Mouse (Mus musculus): ENCODE data around the gene Cpxm1.

Gene Cpxm1

DNA sequence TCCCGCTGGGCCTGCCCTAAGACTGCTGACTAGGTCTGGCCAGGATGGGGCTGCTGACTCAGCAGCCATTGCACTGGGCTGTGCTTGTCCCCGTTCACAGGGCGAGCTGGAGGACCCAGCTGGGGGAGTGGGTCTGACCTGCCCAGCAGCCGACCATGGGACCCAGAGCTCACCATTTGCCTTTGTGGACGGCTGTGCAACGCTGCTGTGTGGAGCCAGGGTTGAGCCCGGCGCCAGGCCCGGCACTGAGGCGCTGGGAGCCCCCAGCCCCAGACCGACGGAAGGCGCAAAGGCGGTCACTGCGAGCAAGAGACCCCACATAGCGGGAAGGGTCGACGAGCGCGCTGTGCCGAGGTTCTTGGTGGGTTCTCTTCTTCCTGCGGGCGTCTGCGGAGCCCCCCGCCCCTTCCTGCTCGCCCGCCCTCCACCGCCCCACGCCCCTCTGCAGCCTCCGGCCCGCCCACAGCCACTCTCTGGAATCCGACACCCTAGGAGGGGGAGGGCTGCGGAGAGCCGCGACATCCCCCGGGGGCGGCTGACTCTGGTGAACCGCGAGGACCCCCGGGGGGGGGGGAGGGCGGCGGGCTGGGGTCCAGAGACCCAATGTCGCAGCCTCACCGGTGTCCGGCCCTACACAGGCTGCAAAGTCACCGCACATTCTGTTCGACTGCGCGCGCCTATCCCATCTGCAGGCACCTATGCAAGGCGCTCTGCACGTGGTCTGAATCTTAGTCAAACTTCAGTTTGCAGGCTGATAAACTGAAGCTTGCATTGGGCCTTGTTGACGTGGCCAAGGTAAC is at the start of gene Cpxm1:
TSS of gene Cpxm1 (minus strand) at position 389 of the 800 bp plus-strand sequence.
- DNase-seq (ENCODE audit: low spot score in 2 of 2), result no peak

DNA sequence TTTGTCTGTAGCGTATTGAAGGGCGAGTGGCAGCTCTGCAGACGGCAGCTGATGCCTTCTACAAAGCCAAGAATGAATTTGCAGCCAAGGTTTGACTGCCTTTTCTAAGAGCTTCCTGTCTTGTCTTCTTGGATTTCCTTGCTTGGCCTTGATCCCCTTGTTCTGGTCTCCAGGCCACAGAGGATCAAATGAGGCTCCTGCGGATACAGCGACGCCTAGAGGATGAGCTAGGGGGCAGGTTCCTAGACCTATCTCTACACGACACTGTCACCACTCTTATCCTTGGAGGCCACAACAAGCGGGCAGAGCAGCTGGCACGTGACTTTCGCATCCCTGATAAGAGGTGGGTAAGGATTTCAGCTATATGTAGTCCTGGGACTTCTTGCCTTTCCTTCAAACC is 44.8 kb upstream of the Cpxm1 start:
- DNase-seq (ENCODE audit: low spot score in 2 of 2), result no peak

DNA sequence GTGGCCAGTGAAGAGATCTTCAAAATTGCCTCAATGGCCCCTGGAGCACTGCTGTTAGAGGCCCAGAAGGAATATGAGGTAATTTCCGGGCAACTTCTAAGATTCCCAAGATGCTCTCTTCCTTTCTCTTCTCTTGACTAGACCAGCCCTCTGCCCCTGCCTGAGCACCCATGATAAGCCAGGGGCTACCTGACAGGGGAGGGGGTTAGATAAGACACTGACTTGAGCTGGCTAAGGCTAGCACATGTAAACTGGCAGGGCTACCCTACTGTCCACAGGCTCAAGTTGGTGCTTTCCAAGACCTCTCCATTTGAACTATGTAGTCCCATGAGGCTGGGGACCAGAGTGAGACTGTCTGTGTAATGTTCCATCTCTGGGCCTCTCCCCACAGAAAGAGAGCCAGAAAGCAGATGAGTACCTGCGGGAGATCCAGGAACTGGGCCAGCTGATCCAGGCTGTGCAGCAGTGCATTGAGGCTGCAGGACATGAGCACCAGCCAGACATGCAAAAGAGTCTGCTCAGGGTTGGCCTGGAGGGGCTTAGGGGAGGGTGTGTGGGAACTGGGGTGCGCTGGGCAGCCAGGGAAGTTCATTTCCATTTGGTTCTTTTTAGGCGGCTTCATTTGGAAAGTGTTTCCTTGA is 42.6 kb upstream of the Cpxm1 start:
- DNase-seq (ENCODE audit: low spot score in 2 of 2), result no peak

DNA sequence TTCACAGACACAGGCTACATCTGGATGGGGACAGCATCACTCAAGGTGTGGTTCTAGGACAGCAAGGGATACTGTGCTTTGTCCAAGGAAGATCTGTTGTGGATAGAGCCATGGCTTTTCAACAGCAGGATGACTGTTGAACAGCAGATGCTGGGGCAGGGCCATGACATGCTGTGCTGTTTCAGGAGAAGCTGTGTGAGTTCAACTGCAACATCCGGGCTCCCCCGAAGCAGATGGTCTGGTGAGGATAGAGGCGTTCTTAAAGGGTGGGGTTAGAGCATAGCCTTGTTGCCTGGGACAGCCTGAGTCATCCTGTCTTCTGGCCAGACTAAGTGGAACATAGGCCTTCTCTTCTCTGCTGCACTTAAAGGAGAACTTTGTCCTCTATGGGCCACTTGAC is 41.5 kb upstream of the Cpxm1 start:
- no peak for DNase-seq (ENCODE audit: low spot score in 2 of 2)

DNA sequence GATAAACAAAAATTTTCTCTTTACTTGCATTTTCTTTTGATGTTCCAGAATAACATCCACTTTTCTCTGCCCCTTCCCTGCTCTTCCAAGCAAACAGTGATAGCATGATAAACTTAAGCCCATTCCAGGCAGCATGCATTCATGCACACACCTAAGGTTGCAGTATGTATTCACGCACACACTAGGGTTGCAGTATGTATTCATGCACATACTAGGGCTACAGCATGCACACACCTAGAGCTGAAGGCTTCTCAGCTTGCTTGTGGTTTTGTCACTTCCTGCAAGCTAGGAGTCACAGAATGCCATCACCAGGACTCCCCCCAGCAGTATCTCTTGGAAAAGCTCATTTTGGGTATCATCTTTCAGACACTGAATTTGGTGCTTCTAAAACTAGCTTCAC is 39.4 kb upstream of the Cpxm1 start:
- DNase-seq (ENCODE audit: low spot score in 2 of 2), result no peak

DNA sequence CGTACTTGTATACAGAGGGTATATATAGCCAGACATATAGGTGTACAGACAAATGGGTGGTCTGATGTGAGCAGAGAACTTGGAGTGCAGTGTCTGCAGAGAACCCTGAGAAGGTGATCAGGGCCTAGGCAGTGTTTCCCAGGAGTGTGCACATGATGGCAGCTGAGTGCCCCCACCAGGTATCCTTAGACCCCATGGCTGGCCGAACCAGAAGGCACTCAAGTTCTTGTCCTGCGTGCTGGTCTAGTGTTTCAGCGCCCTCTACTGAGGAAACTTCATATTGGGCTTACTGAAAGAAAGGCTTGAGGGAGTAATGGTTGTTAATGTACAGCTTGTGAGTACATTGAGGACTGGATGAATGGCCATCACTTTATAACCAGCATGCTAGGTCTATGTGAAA is 35.8 kb upstream of the Cpxm1 start:
- DNase-seq (ENCODE audit: low spot score in 2 of 2), result no peak

DNA sequence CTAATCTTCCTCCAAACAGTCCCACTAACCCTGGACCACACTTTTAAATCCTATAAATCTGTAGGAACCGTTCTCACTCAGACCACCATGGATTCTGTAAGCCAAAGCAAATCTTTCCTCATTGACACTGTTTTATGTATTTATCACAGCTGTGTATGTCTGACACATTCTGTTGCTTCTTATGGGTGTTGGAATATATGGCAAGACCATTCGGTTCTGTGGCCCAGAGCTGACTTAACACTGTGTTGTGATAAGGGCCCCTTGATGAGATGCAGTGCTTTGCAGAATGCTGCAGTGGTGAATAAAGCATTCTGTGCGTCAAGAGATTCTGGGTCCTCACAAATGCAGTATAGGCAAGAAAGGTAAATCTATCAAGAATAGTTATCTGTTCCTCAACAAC is 34.8 kb upstream of the Cpxm1 start:
- DNase-seq (ENCODE audit: low spot score in 2 of 2), result no peak

DNA sequence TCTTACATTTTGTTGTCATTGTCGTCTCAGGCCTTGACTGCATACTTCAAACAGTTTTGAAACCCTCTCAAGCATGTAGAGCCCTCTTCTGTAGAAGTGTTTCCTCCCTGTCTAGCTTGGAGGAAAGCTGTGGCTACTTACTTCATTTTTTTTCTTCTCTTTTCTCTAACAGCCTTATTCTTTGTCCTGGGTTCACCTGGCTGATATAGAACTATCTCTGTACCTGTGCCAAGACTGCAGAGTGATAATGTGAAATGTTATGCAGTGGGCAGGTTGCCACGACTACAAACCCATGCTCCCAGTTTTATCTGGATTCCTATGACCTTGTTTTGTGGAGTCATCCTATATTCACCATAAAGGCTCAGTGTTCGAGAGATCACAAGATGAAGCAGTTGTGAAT is 33.1 kb upstream of the Cpxm1 start:
- no peak for DNase-seq (ENCODE audit: low spot score in 2 of 2)

DNA sequence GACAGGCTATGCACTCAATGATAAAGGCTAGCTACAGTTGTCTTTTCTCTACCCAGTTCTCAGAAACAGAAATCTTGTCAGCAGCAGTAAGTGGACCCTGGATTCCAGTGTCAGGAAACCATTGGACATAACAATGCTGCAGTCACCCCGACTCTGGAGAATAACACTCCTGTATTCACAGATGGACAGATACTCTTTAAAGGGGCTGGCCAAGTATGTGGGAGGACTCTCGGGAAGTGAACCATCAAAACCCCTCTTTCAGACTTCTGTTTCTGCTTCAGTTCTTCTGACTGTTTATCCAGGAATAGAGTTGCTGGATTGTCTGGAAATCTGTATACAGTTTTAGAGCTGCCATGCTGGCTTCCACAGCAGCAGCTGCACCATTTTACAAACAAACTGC is 32.5 kb upstream of the Cpxm1 start:
- DNase-seq (ENCODE audit: low spot score in 2 of 2), result no peak

DNA sequence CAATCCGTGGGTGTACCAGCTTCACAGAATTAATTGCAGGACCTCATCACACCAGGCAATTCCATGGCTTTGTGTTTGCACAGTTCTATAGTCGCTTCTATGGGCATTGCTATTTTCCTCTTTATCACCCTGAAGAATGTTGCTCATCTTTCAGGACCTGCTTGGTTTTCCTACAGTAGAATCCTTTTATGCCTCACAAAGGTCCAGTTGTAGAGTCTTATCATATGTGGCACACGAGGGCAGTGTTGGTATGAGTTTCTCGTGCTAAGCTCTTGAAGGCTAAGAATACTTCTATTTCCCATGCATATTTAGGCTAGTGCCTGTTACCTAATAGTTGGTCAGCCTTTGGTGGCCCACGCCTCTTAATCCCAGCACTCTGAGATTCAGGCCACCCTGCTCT is 27.7 kb upstream of the Cpxm1 start:
- DNase-seq (ENCODE audit: low spot score in 2 of 2), result no peak

DNA sequence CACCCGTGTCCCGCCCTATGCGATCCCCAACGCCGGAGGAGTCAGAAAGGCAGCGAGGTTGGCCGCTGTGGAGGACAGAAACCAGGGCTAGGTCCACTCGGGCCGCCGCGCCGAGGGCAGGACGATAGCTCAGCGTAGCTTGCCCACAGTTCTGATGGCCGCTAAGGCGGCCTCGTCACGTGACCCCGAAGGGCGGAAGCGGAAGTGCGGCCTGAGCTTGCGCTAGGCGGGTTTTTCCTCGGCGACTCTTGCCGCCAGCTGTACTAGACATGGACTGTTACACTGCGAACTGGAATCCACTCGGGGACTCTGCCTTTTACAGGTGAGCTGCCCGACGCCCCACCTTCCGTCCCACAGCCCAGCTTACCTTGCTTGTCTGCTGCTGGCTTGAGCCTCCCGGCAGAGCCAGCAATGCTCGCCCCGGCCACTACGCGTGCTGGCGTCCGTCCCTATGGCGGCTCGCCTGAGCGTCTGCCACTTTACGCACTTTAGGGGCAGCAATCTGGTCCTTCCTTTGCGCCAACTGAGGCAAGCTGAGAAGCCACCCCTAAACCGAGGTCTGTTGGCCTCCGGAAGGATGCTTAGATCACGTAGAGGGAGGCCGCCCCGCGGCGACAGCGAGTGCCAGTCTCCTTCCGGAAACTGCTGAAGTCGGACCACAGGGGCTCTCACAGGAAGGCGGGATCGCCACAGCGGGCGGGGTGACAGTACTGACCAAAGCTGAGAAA is 26.9 kb upstream of the Cpxm1 start, which contains the start of the genes Vps16 and Pced1a:
TSS of gene Vps16 (plus strand) at position 214 of the 728 bp plus-strand sequence.
TSS of gene Pced1a (minus strand) at position 576 of the 728 bp plus-strand sequence.
- peak; percentile 83 to 90 for DNase-seq (ENCODE audit: low spot score in 2 of 2)

DNA sequence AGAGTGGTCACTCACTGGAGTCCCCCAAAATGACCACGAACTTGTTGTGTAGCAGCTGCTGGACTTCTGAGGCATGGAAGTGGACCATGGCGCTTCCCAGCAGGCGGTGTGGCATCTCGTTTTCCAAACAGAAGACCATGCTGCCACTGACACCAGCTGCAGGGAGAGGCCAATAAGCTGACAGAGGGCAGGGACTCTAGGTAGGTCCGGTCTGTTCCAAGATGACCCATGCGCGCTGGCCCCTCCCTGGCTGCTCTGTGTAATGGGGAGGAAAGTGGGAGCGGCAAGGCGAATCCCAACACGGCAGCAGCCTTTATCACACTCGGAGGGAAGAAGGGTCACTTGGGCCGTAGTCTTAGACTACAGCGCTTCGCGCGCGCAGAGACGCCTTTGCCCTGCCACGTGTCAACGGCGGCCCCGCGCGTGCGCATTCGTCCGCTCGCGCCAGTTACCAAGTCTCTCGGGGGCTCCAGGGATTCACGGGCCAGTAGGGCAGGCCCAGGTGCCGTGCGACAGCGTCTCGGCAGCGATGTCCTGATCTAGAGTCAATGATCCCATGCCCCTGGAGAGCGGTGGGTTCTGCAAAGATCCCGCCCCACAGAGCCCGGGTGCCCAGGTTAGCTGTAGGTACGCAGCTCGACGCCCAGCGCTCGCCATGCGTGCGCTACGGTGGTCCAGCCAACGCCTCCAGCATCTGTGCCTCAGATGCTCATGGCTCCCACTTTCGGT is 26.2 kb upstream of the Cpxm1 start:
- DNase-seq (ENCODE audit: low spot score in 2 of 2), result peak; percentile 69 to 76

DNA sequence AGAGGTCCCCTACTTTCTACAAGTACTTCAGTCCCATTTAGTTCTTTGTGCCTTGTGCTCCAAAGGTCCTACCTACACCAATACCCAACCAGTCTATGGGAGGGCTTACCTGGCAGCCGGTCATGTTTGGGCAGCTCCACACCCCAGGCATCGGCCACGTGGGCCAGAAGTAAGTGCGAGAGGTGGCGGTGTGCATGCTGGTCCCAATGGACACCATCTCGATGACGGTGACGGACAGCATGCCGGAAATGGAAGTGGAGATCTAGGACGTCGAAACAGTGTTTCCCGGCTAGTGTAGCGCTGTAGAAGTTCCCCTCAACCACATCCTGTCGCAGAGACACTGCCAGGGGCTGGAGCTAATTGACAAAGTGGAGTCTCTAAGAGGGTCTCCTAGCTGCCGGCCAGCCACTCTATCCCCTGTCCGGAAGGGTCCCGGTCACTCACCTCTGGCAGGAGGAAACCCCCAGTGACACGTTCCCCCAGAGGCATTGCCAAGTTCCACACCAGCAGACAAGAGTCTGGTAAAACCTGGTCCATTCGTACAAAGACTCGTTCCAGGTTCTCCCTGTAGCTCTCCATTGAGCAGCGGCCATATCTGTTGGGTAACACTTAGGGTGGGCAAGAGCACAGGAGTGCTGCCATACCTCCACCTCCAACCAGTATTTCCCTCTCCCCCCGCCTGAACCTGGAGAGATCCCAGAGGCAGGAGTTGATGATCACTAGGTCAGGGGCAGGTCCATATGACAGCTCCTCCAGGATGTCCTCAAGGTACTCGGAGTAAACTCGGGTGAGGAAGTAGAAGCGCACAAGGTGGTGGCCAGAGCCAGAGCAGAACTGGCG is 24.6 kb upstream of the Cpxm1 start:
- DNase-seq (ENCODE audit: low spot score in 2 of 2), result no peak

DNA sequence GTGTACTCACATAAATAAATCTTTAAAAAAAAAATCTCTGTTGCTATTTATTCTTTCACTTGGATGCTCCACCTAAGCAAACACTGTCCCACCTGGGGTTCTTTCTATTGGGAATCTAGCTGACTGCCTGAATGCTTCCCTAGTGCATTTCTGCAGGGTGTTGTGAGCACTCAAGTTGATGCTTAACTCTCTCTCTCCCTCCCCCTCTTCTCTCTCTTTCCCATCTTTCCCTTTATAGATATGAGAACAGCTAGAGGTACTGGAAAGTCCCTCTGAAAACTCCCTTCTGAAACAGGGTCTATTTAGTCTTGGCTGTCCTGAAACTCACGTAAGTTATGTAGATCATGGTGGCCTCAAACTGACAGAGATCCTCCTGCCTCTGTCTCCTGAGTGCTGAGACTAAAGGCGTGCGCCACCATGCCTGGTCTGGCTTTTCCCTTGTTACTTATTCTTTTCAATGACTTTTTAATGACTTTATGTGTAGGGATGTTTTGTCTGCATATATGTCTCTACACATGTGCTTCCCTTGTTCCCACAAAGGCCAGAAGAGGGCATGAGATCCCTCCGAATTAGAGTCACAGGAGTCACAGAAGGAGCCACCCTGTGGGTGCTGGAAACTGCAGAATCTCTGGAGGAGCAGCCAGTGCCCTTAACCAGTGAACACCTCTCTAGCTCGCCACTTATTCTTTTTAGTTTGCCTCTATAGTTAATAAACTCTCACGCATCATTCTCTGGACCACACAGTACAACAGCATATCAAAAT is 16.9 kb upstream of the Cpxm1 start:
- no peak for DNase-seq (ENCODE audit: low spot score in 2 of 2)

DNA sequence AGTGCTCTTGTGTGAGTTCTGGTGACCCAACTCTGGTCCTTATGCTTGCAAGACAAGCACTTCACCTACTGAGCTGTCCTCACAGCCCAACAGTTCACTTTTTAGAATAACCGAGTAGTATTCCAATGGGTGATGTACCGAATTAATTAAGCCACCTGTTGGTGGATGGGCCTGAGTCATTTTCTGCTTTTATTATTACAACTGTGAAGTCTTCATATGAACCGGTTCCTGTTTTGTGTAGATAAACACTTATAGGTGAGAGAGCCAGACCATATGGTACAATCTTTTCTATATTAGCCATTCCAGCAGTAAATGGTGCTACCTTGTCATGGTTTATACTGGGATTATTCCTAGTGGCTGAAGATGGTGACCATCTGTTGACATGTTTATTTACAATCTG is 15.4 kb upstream of the Cpxm1 start:
- DNase-seq (ENCODE audit: low spot score in 2 of 2), result no peak

DNA sequence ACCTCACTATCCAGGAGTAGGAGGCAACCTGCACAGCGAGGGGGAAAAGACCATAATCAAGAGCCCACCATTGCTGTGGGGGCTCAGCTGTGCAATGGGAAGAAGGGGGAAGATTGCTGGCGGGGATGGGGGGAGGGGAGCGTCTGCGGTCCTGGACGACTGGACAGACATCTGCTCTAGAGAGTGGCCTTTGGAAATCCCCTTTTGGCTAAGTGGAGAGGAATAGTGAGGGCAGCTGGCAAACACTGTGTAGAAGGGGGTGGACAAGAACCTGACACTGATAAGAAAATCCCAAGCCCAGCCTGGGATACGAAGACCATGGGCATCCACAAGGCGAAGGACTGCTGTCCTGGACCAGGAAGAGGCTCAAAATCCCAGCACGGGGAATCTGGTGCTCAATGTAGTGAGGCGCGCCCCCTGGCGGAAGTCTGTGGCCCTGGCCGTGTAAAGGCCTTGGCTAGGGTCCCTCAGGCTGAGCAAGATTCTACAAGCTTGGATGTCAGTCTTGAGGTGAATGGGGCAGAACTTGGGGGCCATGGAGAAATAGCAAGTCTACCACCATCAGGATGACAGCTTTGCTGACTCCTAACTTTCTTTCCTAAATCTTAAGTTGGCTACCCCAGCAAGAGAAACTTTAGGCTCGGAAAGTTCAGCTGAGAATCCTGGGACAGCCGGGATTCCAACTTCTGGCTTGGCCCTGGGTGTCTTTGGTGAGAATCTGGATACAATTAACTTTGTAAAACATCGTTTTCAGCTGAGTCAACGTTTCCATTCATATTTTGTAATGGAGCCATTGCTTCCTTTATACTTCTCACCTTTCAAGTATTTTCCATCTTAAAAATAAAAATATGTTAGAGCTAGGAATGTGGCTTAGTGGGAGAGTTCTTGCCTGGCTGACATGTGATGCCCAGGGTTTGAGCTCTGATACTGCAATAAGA is 14.5 kb upstream of the Cpxm1 start:
- DNase-seq (ENCODE audit: low spot score in 2 of 2), result peak in 1 of 2 experiments; percentile 70

DNA sequence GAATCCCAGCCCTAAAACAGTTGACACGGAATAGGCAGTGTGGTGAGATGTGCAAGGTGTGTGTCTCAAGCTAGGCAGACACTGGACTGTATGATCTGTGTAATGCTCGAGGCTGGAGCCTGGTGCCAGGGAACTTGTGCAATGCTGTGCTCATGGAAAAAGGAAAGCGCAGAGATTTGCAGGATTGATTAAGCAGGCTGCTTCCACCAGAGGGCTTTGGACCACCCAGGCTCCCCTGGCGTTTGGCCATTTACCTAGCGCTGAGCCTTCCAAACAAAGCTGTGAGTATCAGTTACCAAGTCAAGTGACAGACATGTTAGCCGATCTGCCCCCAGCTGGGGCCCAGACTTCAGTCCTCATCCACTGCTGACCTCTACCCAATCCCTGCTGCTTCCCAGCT is 10.8 kb upstream of the Cpxm1 start:
- no peak for DNase-seq (ENCODE audit: low spot score in 2 of 2)

DNA sequence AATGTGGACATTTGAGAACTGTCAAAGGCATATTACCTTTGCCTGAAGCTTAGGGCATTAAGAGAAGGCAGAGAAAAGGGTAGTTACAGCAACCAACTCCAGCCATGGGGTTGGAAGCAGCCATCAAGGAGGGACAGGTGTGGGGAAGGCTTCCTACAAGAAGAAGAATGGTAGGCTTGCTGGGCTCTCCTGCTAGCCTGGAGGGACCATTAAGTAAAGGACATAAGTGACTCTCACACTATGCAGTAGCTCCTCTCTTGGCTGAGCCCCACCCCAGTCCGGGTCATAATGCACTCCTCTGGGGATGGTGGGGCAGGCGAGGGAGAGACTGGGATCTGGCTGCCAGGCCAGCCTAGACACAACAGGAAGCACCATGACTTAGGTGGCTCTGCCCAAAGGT is 8.8 kb upstream of the Cpxm1 start, which contains the start of gene Tmem239:
TSS of gene Tmem239 (plus strand) at position 301 of the 400 bp plus-strand sequence.
- DNase-seq (ENCODE audit: low spot score in 2 of 2), result no peak

DNA sequence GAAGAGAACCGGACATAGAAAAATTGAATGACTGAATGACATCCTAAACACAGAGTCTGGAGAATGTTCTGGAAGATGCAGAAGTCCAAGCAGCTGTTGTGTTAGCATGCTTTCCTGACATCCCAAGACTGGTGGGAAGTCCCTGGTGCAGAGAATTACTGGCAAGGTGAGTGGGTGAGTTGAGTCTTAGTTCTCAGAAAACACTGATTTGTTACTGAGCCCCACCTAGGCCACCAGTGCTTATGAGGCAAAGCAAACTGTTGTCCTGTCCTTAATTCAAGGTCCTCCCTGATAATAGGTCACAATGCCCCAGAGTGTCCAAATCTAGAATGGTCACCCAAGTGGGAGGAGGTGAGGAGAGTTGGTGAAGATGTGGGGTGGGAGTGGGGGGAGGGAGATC is 7.6 kb upstream of the Cpxm1 start, which contains the start of the genes Gm28372 and 1700020A23Rik:
TSS of gene Gm28372 (plus strand) at position 301 of the 400 bp plus-strand sequence.
TSS of gene 1700020A23Rik (plus strand) at position 321 of the 400 bp plus-strand sequence.
- no peak for DNase-seq (ENCODE audit: low spot score in 2 of 2)

Measured in frontal cortex, postnatal 14 days (tissue).